Mouse (Mus musculus) liver, postnatal 0 days (tissue): Measurements from ENCODE around the gene Slc25a48. TPM values are rescaled to one million over a fixed set of nuclear protein-coding genes. Genes with fewer than 3 reads are reported as not detected.

Experiments used
- ATAC-seq: fragments of 200-750 bp; cut with Nextera tagmentation; 2 replicates; pipeline ENCODE4 v1.8.0; 2017; ENCODE audit warnings: mild to moderate bottlenecking, moderate library complexity
- DNase-seq: peaks from one replicate; pipeline ENCODE4 v3.0.0-alpha.2; 2016
- H3K27ac ChIP-seq: fragments of 300-500 bp; sonication (generic); 2 replicates; pipeline ENCODE4 v1.5.1; 2014; ENCODE audit warnings: antibody characterized with exemption, moderate library complexity, mild to moderate bottlenecking, low read depth
- H3K27me3 ChIP-seq: fragments of 300-500 bp; sonication (generic); 2 replicates; pipeline ENCODE4 v1.6.1; 2014; ENCODE audit warnings: low read length, control low read depth, mixed read lengths; ENCODE audit not compliant: insufficient read depth
- H3K36me3 ChIP-seq: fragments of 300-500 bp; sonication (generic); replicated peaks from 2 replicates; pipeline ENCODE4 v1.6.1; 2014; ENCODE audit warnings: mild to moderate bottlenecking, control low read depth, low read length, moderate library complexity, mixed read lengths; ENCODE audit not compliant: insufficient read depth
- H3K4me1 ChIP-seq: fragments of 300-500 bp; sonication (generic); 2 replicates; pipeline ENCODE4 v1.6.1; 2014; ENCODE audit warnings: antibody characterized with exemption, mild to moderate bottlenecking, control low read depth; ENCODE audit not compliant: insufficient read depth
- H3K4me2 ChIP-seq: fragments of 300-500 bp; sonication (generic); 2 replicates; pipeline ENCODE4 v1.6.1; 2014; ENCODE audit warnings: low read depth, mild to moderate bottlenecking, low read length, moderate library complexity, mixed read lengths
- H3K4me3 ChIP-seq: fragments of 300-500 bp; sonication (generic); 2 replicates; pipeline ENCODE4 v1.5.1; 2014; ENCODE audit warnings: low read depth, low read length
- H3K9ac ChIP-seq: fragments of 300-500 bp; sonication (generic); replicated peaks from 2 replicates; pipeline ENCODE4 v1.6.1; 2014; ENCODE audit warnings: mild to moderate bottlenecking, moderate library complexity
- H3K9me3 ChIP-seq: fragments of 300-500 bp; sonication (generic); 2 replicates; pipeline ENCODE4 v1.6.1; 2016; ENCODE audit warnings: mild to moderate bottlenecking, control low read depth, low read length, mixed read lengths
- CTCF ChIP-seq: sonication (generic); IDR thresholded peaks from 2 replicates; pipeline ENCODE4 v1.5.1; 2016; ENCODE audit warnings: antibody characterized with exemption, low read depth
- EP300 ChIP-seq: IDR thresholded peaks from 2 replicates; pipeline ENCODE4 v1.6.1; 2016; ENCODE audit warnings: antibody characterized with exemption, low read depth, mild to moderate bottlenecking
- WGBS: fragments of 180-500 bp; shearing (Covaris S2); extraction: QIAGEN DNeasy Blood & Tissue Kit; methylation state at CpG from one replicate; pipeline ENCODE4 v1.1.7; 2014; ENCODE audit not compliant: insufficient replicate concordance; 5-methylcytosine and 5-hydroxymethylcytosine counted together
- polyA plus RNA-seq: library from polyadenylated mRNA; unstranded; fragments of >200 nt; fragmentation: Nextera tagmentation; extraction: Ambion mirVana; gene quantifications from 2 replicates; pipeline ENCODE4 v1.2.1, GENCODE M21; 2015

Gene Slc25a48
- polyA plus RNA-seq, 1 experiment from 2014 or later, result 1.5 TPM

GRCm38 (mm10) chr13:56472661-56473060 lies 34.5 kb downstream of the Slc25a48 start:
- Histone ChIP-seq H3K4me3 (no peak overlapping the region), H3K36me3 (no peaks in the 10 kb centered on the region), H3K27me3 (no peaks in the 10 kb centered on the region), H3K4me1 (no peaks in the 10 kb centered on the region), H3K9me3 (no peaks in the 10 kb centered on the region), H3K27ac (no peak overlapping the region), H3K9ac (no peak overlapping the region), H3K4me2 (no peak overlapping the region)
- 77% methylated on average over 9 of the region's 9 CpGs for WGBS
- ATAC-seq (no peak), DNase-seq (no peak)
- TF ChIP-seq CTCF (no peak), EP300 (no peak)

DNA sequence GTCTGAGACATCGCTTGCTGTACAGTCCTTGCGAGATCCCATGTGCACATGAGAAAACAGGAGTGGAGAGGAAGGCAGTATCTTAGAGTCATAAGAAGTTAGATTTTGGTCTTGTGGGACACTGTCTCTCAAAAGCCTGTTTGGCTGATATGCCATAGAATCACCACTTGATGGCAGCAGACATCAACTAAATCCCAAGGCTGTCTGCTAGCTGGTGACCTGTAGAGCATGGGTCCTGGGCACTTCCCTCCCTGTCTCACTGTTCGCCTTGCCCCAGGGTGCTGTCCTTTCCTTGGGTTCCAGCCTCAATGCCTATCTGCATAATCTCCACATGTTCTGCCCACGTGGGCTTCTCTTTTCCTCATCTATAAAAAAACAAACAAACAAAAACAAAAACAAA lies 37.2 kb downstream of the Slc25a48 start:
- 26% methylated on average over 4 of the region's 4 CpGs for WGBS
- no peaks in the 10 kb centered on the region for H3K9me3 ChIP-seq
- no peak overlapping the region for H3K4me3 ChIP-seq
- H3K27me3 ChIP-seq, result no peaks in the 10 kb centered on the region
- DNase-seq (no peak), ATAC-seq (peak; percentile 43)
- no peak overlapping the region for H3K9ac ChIP-seq
- TF ChIP-seq EP300 (no peak), CTCF (peak; percentile 84)
- H3K36me3 ChIP-seq, result no peaks in the 10 kb centered on the region
- H3K4me2 ChIP-seq, result no peak overlapping the region
- H3K27ac ChIP-seq, result no peak overlapping the region
- peaks cover 2% of the 10 kb centered on the region; the same call in 1 of the 2 replicates for H3K4me1 ChIP-seq

DNA sequence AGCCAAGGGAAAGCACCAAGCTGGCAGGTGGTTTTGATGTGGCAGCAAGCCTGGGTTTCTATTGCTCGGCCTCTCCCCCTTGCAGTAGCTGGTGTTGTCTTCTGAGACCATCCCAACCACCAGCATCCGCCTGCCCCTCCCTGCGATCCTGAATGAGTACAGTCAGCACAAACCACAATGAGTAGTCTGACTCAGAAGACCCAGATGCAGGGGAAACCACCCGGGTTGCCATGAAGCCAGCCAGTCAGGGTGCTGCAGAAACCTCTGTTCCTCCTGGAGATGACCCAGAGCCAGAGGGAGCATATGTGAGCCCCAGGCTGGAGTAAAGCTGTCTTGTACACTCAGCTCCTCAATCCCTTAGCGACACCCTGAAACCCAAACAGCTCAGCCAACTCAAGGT lies 38.6 kb downstream of the Slc25a48 start:
- Histone ChIP-seq H3K36me3 (no peaks in the 10 kb centered on the region), H3K4me2 (no peak overlapping the region), H3K4me1 (peaks cover 2% of the 10 kb centered on the region; the same call in 1 of the 2 replicates), H3K9ac (no peak overlapping the region), H3K27me3 (no peaks in the 10 kb centered on the region), H3K4me3 (no peak overlapping the region), H3K27ac (no peak overlapping the region), H3K9me3 (no peaks in the 10 kb centered on the region)
- ATAC-seq (no peak), DNase-seq (no peak)
- TF ChIP-seq CTCF (no peak), EP300 (no peak)
- WGBS, result 41% methylated on average over 5 of the region's 5 CpGs

GRCm38 (mm10) chr13:56477271-56477670 lies 39.1 kb downstream of the Slc25a48 start:
- DNase-seq (no peak), ATAC-seq (peak; percentile 56)
- H3K4me2 ChIP-seq, result no peak overlapping the region
- H3K36me3 ChIP-seq, result no peaks in the 10 kb centered on the region
- H3K9ac ChIP-seq, result no peak overlapping the region
- H3K27ac ChIP-seq, result no peak overlapping the region
- TF ChIP-seq EP300, result no peak
- no peak for TF ChIP-seq CTCF
- 13% methylated on average over 6 of the region's 6 CpGs for WGBS
- H3K27me3 ChIP-seq, result no peaks in the 10 kb centered on the region
- H3K4me1 ChIP-seq, result peaks cover 2% of the 10 kb centered on the region; the same call in 1 of the 2 replicates
- no peak overlapping the region for H3K4me3 ChIP-seq
- no peaks in the 10 kb centered on the region for H3K9me3 ChIP-seq

- Histone ChIP-seq H3K27ac (no peak overlapping the region), H3K4me3 (no peak overlapping the region), H3K4me2 (no peak overlapping the region), H3K9me3 (no peaks in the 10 kb centered on the region), H3K36me3 (no peaks in the 10 kb centered on the region), H3K9ac (no peak overlapping the region), H3K27me3 (no peaks in the 10 kb centered on the region), H3K4me1 (peaks cover 2% of the 10 kb centered on the region; the same call in 1 of the 2 replicates)
- ATAC-seq (no peak), DNase-seq (no peak)
- TF ChIP-seq CTCF (no peak), EP300 (no peak)
- 73% methylated on average over 6 of the region's 6 CpGs for WGBS
These were observed 39.9 kb downstream of the Slc25a48 start for GRCm38 (mm10) chr13:56478027-56478426.

- no peak for ATAC-seq
- no peaks in the 10 kb centered on the region for H3K36me3 ChIP-seq
- no peak within 1 kb of the TSS for H3K27ac ChIP-seq
- no peaks in the 10 kb centered on the region for H3K9me3 ChIP-seq
- H3K27me3 ChIP-seq, result no peaks in the 10 kb centered on the region
- no peak within 1 kb of the TSS for H3K4me3 ChIP-seq
- H3K9ac ChIP-seq, result no peak within 1 kb of the TSS
- DNase-seq, result no peak
- H3K4me1 ChIP-seq, result peaks cover 2% of the 10 kb centered on the region; the same call in 1 of the 2 replicates
- H3K4me2 ChIP-seq, result no peak within 1 kb of the TSS
- 60% methylated on average over 3 of the region's 3 CpGs for WGBS
- TF ChIP-seq CTCF (no peak), EP300 (no peak)
These were observed 44.0 kb downstream of the Slc25a48 start, which contains the start of gene Il9 for GRCm38 (mm10) chr13:56482146-56482545. Gene Il9, minus strand, starts transcription at chr13:56482246.

GRCm38 (mm10) chr13:56488012-56488411 lies 49.9 kb downstream of the Slc25a48 start:
- Histone ChIP-seq H3K4me1 (no peaks in the 10 kb centered on the region), H3K36me3 (no peaks in the 10 kb centered on the region), H3K4me2 (no peak overlapping the region), H3K27ac (no peak overlapping the region), H3K4me3 (no peak overlapping the region), H3K9ac (no peak overlapping the region), H3K9me3 (no peaks in the 10 kb centered on the region), H3K27me3 (no peaks in the 10 kb centered on the region)
- DNase-seq (no peak), ATAC-seq (no peak)
- WGBS, result 47% methylated on average over 5 of the region's 5 CpGs
- TF ChIP-seq EP300 (no peak), CTCF (no peak)
